Mouse (Mus musculus): Measurements from ENCODE around the gene Mpst. TPM values are rescaled to one million over a fixed set of nuclear protein-coding genes. Genes with fewer than 3 reads are reported as not detected.

The Mpst gene
- polyA plus RNA-seq, 1 experiment from 2014 or later, result 2.3 TPM

- peaks cover 25% of the 10 kb centered on the region for H3K27me3 ChIP-seq (ENCODE audit: control insufficient read depth, insufficient read depth, low read length)
- peak overlapping the region; percentile 34; the same call in 1 of the 2 replicates for H3K9ac ChIP-seq (ENCODE audit: low read length)
- H3K9me3 ChIP-seq (ENCODE audit: control insufficient read depth, low read length), result no peaks in the 10 kb centered on the region
- ATAC-seq (ENCODE audit: insufficient number of reproducible peaks, low FRiP score, low TSS enrichment, low read depth), result no peak
- no peak overlapping the region; the same call in 1 of the 2 replicates for H3K4me3 ChIP-seq (ENCODE audit: low read depth, low read length)
- H3K36me3 ChIP-seq (ENCODE audit: control insufficient read depth, insufficient read depth, low read length), result no peaks in the 10 kb centered on the region
- H3K4me1 ChIP-seq (ENCODE audit: control insufficient read depth, insufficient read depth, low read length), result peaks cover 18% of the 10 kb centered on the region
- H3K27ac ChIP-seq (replicated peaks; ENCODE audit: low read depth, low read length), result no peak overlapping the region
- H3K4me2 ChIP-seq (ENCODE audit: low read depth, severe bottlenecking), result peak overlapping the region; percentile 41
- DNase-seq (ENCODE audit: low spot score), result no peak
- WGBS, result 9% methylated on average over 12 of the region's 12 CpGs
Observed at GRCm38 (mm10) chr15:78409570-78410052, 3.4 kb downstream of the Mpst start.

- H3K4me3 ChIP-seq (ENCODE audit: low read depth, low read length), result no peak overlapping the region
- no peaks in the 10 kb centered on the region for H3K9me3 ChIP-seq (ENCODE audit: control insufficient read depth, low read length)
- no peak overlapping the region for H3K27ac ChIP-seq (replicated peaks; ENCODE audit: low read depth, low read length)
- WGBS, result 89% methylated on average over 14 of the region's 14 CpGs
- H3K27me3 ChIP-seq (ENCODE audit: control insufficient read depth, insufficient read depth, low read length), result peaks cover 25% of the 10 kb centered on the region
- DNase-seq (ENCODE audit: low spot score) (no peak), ATAC-seq (ENCODE audit: insufficient number of reproducible peaks, low FRiP score, low TSS enrichment, low read depth) (no peak)
- peaks cover 5% of the 10 kb centered on the region; the same call in 1 of the 2 replicates for H3K4me1 ChIP-seq (ENCODE audit: control insufficient read depth, insufficient read depth, low read length)
- H3K4me2 ChIP-seq (ENCODE audit: low read depth, severe bottlenecking), result no peak overlapping the region
- H3K9ac ChIP-seq (ENCODE audit: low read length), result no peak overlapping the region
- H3K36me3 ChIP-seq (ENCODE audit: control insufficient read depth, insufficient read depth, low read length), result no peaks in the 10 kb centered on the region
Observed at GRCm38 (mm10) chr15:78413083-78413718, 7.0 kb downstream of the Mpst start.

- Histone ChIP-seq H3K4me3 (ENCODE audit: low read depth, low read length) (no peak overlapping the region), H3K4me2 (ENCODE audit: low read depth, severe bottlenecking) (no peak overlapping the region), H3K9ac (ENCODE audit: low read length) (no peak overlapping the region), H3K9me3 (ENCODE audit: control insufficient read depth, low read length) (no peaks in the 10 kb centered on the region), H3K27me3 (ENCODE audit: control insufficient read depth, insufficient read depth, low read length) (peaks cover 24% of the 10 kb centered on the region), H3K36me3 (ENCODE audit: control insufficient read depth, insufficient read depth, low read length) (no peaks in the 10 kb centered on the region), H3K27ac (replicated peaks; ENCODE audit: low read depth, low read length) (no peak overlapping the region), H3K4me1 (ENCODE audit: control insufficient read depth, insufficient read depth, low read length) (peaks cover 5% of the 10 kb centered on the region; the same call in 1 of the 2 replicates)
- ATAC-seq (ENCODE audit: insufficient number of reproducible peaks, low FRiP score, low TSS enrichment, low read depth) (no peak), DNase-seq (ENCODE audit: low spot score) (no peak)
- WGBS, result 63% methylated on average over 1 of the region's 1 CpGs
Observed at GRCm38 (mm10) chr15:78413719-78414117, 7.5 kb downstream of the Mpst start.

GRCm38 (mm10) chr15:78414157-78414556, 7.9 kb downstream of the Mpst start:
- peaks cover 20% of the 10 kb centered on the region for H3K27me3 ChIP-seq (ENCODE audit: control insufficient read depth, insufficient read depth, low read length)
- H3K36me3 ChIP-seq (ENCODE audit: control insufficient read depth, insufficient read depth, low read length), result no peaks in the 10 kb centered on the region
- no peak for DNase-seq (ENCODE audit: low spot score)
- H3K4me3 ChIP-seq (ENCODE audit: low read depth, low read length), result no peak overlapping the region
- peaks cover 5% of the 10 kb centered on the region; the same call in 1 of the 2 replicates for H3K4me1 ChIP-seq (ENCODE audit: control insufficient read depth, insufficient read depth, low read length)
- H3K9ac ChIP-seq (ENCODE audit: low read length), result no peak overlapping the region
- no peak for ATAC-seq (ENCODE audit: insufficient number of reproducible peaks, low FRiP score, low TSS enrichment, low read depth)
- H3K4me2 ChIP-seq (ENCODE audit: low read depth, severe bottlenecking), result no peak overlapping the region
- H3K27ac ChIP-seq (replicated peaks; ENCODE audit: low read depth, low read length), result no peak overlapping the region
- WGBS, result 86% methylated on average over 8 of the region's 8 CpGs
- no peaks in the 10 kb centered on the region for H3K9me3 ChIP-seq (ENCODE audit: control insufficient read depth, low read length)

DNA sequence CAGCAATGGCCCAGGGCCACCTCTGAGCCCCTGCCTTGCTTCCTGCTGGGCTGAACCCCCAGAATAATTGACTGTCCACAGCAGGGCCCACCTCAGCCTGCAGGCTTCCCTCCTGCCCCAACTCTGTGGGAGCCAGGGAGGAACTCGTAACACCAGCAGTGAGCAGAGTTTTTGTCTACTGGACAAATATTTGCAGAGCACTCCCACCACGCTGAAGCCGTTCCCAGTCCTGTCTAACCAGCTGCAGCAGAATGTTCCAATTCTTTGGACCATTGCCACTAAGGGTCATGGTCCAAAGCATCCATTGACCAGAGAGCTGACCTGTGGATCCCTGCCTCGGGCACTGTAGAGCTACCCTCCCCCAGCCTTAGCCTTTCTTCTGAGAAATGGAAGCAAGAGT, 10.7 kb downstream of the Mpst start:
- no peak for DNase-seq (ENCODE audit: low spot score)
- H3K36me3 ChIP-seq (ENCODE audit: control insufficient read depth, insufficient read depth, low read length), result no peaks in the 10 kb centered on the region
- 61% methylated on average over 4 of the region's 4 CpGs for WGBS
- no peak overlapping the region for H3K9ac ChIP-seq (ENCODE audit: low read length)
- H3K9me3 ChIP-seq (ENCODE audit: control insufficient read depth, low read length), result no peaks in the 10 kb centered on the region
- H3K27ac ChIP-seq (replicated peaks; ENCODE audit: low read depth, low read length), result no peak overlapping the region
- ATAC-seq (ENCODE audit: insufficient number of reproducible peaks, low FRiP score, low TSS enrichment, low read depth), result no peak
- no peaks in the 10 kb centered on the region for H3K4me1 ChIP-seq (ENCODE audit: control insufficient read depth, insufficient read depth, low read length)
- no peak overlapping the region for H3K4me2 ChIP-seq (ENCODE audit: low read depth, severe bottlenecking)
- H3K27me3 ChIP-seq (ENCODE audit: control insufficient read depth, insufficient read depth, low read length), result no peaks in the 10 kb centered on the region
- no peak overlapping the region for H3K4me3 ChIP-seq (ENCODE audit: low read depth, low read length)

DNA sequence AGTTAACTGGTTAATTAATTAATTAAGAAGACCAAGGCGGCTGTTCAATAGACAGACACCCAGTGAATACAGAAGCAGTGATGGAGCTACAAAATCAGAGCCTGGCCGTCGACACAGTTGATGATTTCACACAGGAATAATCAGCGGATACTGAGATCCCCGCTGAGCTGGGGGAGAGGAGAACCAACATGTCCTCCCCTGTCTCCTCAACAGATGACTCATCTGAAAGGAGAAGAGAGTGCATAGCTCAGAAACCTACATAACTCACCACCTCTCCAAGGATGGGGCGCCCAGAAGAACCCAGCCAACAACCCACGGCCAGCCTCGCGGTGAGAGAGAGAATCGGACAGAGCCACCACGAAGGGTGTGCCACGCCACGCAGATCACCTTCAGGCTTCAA, 14.2 kb downstream of the Mpst start:
- Histone ChIP-seq H3K27ac (replicated peaks; ENCODE audit: low read depth, low read length) (no peak overlapping the region), H3K4me1 (ENCODE audit: control insufficient read depth, insufficient read depth, low read length) (no peaks in the 10 kb centered on the region), H3K4me3 (ENCODE audit: low read depth, low read length) (no peak overlapping the region), H3K9me3 (ENCODE audit: control insufficient read depth, low read length) (no peaks in the 10 kb centered on the region), H3K27me3 (ENCODE audit: control insufficient read depth, insufficient read depth, low read length) (no peaks in the 10 kb centered on the region), H3K36me3 (ENCODE audit: control insufficient read depth, insufficient read depth, low read length) (no peaks in the 10 kb centered on the region), H3K4me2 (ENCODE audit: low read depth, severe bottlenecking) (no peak overlapping the region), H3K9ac (ENCODE audit: low read length) (no peak overlapping the region)
- ATAC-seq (ENCODE audit: insufficient number of reproducible peaks, low FRiP score, low TSS enrichment, low read depth) (no peak), DNase-seq (ENCODE audit: low spot score) (no peak)
- WGBS, result 88% methylated on average over 13 of the region's 13 CpGs

DNA sequence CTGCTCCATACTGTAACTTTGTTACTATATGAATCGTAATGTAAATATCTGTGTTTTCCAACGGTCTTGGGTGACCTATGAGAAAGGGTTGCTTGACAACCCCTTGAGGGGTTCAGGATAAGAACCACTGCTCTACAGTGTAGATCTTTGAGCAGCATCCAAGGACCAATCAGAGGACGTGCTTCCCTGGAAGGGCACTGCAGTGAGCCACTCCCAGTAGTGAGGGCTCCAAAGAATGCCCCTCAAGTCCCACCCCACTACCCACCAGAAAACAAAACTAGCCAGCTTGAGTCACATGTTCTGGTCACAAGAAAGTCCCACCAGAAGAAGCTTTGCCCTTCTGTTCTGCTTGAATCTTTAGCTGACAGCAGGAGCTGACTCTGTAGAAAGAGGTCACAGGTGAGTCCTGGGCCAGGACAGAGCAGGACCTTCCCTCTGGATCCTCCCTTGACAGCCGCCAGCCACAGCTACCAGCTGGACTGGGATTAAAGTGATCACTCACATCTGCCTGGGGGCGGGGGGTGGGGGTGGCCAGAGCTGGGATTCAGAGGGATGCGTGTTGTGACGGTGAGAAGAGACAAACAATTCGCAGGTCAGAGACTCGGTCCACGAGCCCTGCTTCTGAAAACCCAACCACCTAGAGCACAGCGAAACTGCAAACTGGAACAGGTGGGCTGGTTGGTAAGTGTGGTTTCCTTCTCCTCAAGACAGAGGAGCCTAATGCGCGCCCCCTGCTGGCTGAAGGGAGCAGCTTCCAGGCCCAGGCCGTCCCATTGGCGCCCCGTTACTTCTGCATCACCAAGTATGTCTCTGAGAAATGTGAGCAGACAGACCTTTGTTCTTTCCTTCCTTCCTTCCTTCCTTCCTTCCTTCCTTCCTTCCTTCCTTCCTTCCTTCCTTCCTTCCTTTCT, 16.1 kb downstream of the Mpst start:
- no peak overlapping the region for H3K9ac ChIP-seq (ENCODE audit: low read length)
- H3K27ac ChIP-seq (replicated peaks; ENCODE audit: low read depth, low read length), result no peak overlapping the region
- ATAC-seq (ENCODE audit: insufficient number of reproducible peaks, low FRiP score, low TSS enrichment, low read depth) (no peak; the same call in 1 of the 2 replicates), DNase-seq (ENCODE audit: low spot score) (peak; percentile 90)
- WGBS, result 17% methylated on average over 16 of the region's 16 CpGs
- H3K36me3 ChIP-seq (ENCODE audit: control insufficient read depth, insufficient read depth, low read length), result no peaks in the 10 kb centered on the region
- H3K4me2 ChIP-seq (ENCODE audit: low read depth, severe bottlenecking), result no peak overlapping the region
- H3K4me3 ChIP-seq (ENCODE audit: low read depth, low read length), result no peak overlapping the region
- no peaks in the 10 kb centered on the region for H3K9me3 ChIP-seq (ENCODE audit: control insufficient read depth, low read length)
- no peaks in the 10 kb centered on the region for H3K27me3 ChIP-seq (ENCODE audit: control insufficient read depth, insufficient read depth, low read length)
- no peaks in the 10 kb centered on the region for H3K4me1 ChIP-seq (ENCODE audit: control insufficient read depth, insufficient read depth, low read length)

DNA sequence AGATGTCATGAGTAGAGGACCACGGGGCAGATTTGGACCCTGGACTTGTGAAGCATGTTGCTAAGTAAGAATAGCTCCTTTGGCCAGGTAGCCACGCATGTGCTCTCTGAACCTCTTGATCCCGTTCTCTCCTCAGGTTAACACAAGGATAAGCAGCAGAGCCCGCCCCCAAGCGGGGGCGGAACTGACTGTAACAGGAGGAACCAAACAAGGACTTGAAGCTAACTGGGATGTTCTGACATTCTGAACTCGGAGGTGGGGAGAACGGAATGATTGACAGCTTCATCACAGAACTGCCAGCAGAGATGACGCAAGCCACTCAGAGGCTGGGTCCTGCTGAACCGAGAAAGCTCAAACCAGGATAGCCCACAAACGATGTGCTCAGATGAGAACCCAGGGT, 18.3 kb downstream of the Mpst start:
- no peak overlapping the region for H3K4me2 ChIP-seq (ENCODE audit: low read depth, severe bottlenecking)
- no peak overlapping the region for H3K27ac ChIP-seq (replicated peaks; ENCODE audit: low read depth, low read length)
- no peak overlapping the region for H3K4me3 ChIP-seq (ENCODE audit: low read depth, low read length)
- no peak for ATAC-seq (ENCODE audit: insufficient number of reproducible peaks, low FRiP score, low TSS enrichment, low read depth)
- no peak overlapping the region for H3K9ac ChIP-seq (ENCODE audit: low read length)
- DNase-seq (ENCODE audit: low spot score), result no peak
- H3K36me3 ChIP-seq (ENCODE audit: control insufficient read depth, insufficient read depth, low read length), result no peaks in the 10 kb centered on the region
- peaks cover 6% of the 10 kb centered on the region; the same call in 1 of the 2 replicates for H3K4me1 ChIP-seq (ENCODE audit: control insufficient read depth, insufficient read depth, low read length)
- no peaks in the 10 kb centered on the region for H3K9me3 ChIP-seq (ENCODE audit: control insufficient read depth, low read length)
- 19% methylated on average over 11 of the region's 11 CpGs for WGBS
- no peaks in the 10 kb centered on the region for H3K27me3 ChIP-seq (ENCODE audit: control insufficient read depth, insufficient read depth, low read length)

Data from limb, embryonic 11.5 days (tissue).